Mouse (Mus musculus): ENCODE measurements at regions not wholly inside any gene's neighbourhood (a gene's known extent, or its start where the extent isn't known, plus 50 kb on each side); places are given as distances from the start of the nearest gene placed in this dataset.

DNA sequence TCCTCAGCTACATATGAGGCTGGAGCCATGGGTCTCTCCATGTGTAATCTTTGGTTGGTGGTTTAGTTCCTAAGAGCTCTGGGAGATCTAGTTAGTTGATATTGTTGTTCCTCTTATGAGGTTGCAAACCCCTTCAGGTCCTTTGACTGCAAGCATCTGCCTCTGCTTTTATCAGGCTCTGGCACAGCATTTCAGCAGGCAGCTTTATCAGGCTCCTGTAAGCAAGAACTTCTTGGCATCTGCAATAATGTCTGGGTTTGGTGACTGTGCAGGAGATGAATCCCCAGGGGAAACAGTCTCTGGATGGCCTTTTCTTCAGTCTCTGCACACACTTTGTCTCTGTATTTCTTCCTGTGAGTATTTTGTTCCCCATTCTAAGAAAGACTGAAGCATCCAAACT, 1175.7 kb downstream of the Tbl1xr1 start:
- no peak for ATAC-seq (ENCODE audit: low FRiP score)

DNA sequence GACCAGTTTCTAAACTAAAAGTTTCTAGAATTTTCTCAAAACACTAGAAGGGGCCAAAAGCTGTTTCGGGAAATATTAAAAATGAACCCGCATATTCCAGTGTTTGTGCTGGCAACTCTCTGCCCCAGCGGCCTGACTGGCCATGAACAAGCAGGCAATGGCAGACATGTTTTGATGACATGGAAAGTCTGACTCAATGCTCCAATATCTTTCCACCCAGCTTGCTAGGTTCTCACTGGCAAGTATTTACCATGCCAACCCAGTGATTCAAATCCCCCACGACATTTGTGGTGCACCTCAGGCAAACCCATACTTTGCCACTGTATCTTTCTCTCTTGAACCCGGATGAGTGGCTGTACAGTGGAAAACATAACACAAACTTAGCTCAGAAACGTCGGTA, 1222.4 kb downstream of the Tbl1xr1 start:
- WGBS: 93% methylated on average over 7 of the region's 7 CpGs
- H3K4me2 ChIP-seq (replicated peaks): no peak overlapping the region
- H3K9me3 ChIP-seq (ENCODE audit: control insufficient read depth, low read length): no peaks in the 10 kb centered on the region
- no peaks in the 10 kb centered on the region for H3K36me3 ChIP-seq (replicated peaks; ENCODE audit: control insufficient read depth, insufficient read depth)
- DNase-seq (ENCODE audit: low spot score): peak; percentile 1
- H3K27ac ChIP-seq: no peak overlapping the region
- H3K9ac ChIP-seq: no peak overlapping the region
- no peak for ATAC-seq (ENCODE audit: low FRiP score)
- no peaks in the 10 kb centered on the region for H3K4me1 ChIP-seq (replicated peaks; ENCODE audit: control insufficient read depth, insufficient read depth, low read length)
- H3K27me3 ChIP-seq (ENCODE audit: control insufficient read depth, insufficient read depth, low read length): no peaks in the 10 kb centered on the region
- H3K4me3 ChIP-seq (replicated peaks; ENCODE audit: low read length): no peak overlapping the region

More for the DNA sequence above, 1175.7 kb downstream of the Tbl1xr1 start:
- H3K4me2 ChIP-seq (replicated peaks): no peak overlapping the region
- H3K4me3 ChIP-seq (replicated peaks; ENCODE audit: low read length): no peak overlapping the region
- H3K4me1 ChIP-seq (replicated peaks; ENCODE audit: control insufficient read depth, insufficient read depth, low read length): no peaks in the 10 kb centered on the region
- no peak for DNase-seq (ENCODE audit: low spot score)
- H3K27ac ChIP-seq: no peak overlapping the region
- H3K27me3 ChIP-seq (ENCODE audit: control insufficient read depth, insufficient read depth, low read length): no peaks in the 10 kb centered on the region
- H3K36me3 ChIP-seq (replicated peaks; ENCODE audit: control insufficient read depth, insufficient read depth): no peaks in the 10 kb centered on the region
- H3K9ac ChIP-seq: no peak overlapping the region
- H3K9me3 ChIP-seq (ENCODE audit: control insufficient read depth, low read length): no peaks in the 10 kb centered on the region

- Histone ChIP-seq H3K27ac (no peak overlapping the region), H3K4me2 (replicated peaks) (no peak overlapping the region), H3K36me3 (replicated peaks; ENCODE audit: control insufficient read depth, insufficient read depth) (no peaks in the 10 kb centered on the region), H3K9ac (no peak overlapping the region), H3K27me3 (ENCODE audit: control insufficient read depth, insufficient read depth, low read length) (no peaks in the 10 kb centered on the region), H3K4me3 (replicated peaks; ENCODE audit: low read length) (no peak overlapping the region), H3K9me3 (ENCODE audit: control insufficient read depth, low read length) (no peaks in the 10 kb centered on the region), H3K4me1 (replicated peaks; ENCODE audit: control insufficient read depth, insufficient read depth, low read length) (no peaks in the 10 kb centered on the region)
- WGBS: 70% methylated on average over 2 of the region's 2 CpGs
- DNase-seq (ENCODE audit: low spot score) (peak; percentile 10), ATAC-seq (ENCODE audit: low FRiP score) (no peak)
These were observed 1257.8 kb downstream of the Tbl1xr1 start for GRCm38 (mm10) chr3:23334216-23334615.

- Histone ChIP-seq H3K9me3 (ENCODE audit: control insufficient read depth, low read length) (no peaks in the 10 kb centered on the region), H3K27me3 (ENCODE audit: control insufficient read depth, insufficient read depth, low read length) (no peaks in the 10 kb centered on the region), H3K36me3 (replicated peaks; ENCODE audit: control insufficient read depth, insufficient read depth) (no peaks in the 10 kb centered on the region), H3K4me3 (replicated peaks; ENCODE audit: low read length) (no peak overlapping the region), H3K4me2 (replicated peaks) (no peak overlapping the region), H3K27ac (no peak overlapping the region), H3K9ac (no peak overlapping the region), H3K4me1 (replicated peaks; ENCODE audit: control insufficient read depth, insufficient read depth, low read length) (no peaks in the 10 kb centered on the region)
- DNase-seq (ENCODE audit: low spot score) (no peak), ATAC-seq (ENCODE audit: low FRiP score) (no peak)
These were observed 1258.5 kb downstream of the Tbl1xr1 start for GRCm38 (mm10) chr3:23334958-23335357.

DNA sequence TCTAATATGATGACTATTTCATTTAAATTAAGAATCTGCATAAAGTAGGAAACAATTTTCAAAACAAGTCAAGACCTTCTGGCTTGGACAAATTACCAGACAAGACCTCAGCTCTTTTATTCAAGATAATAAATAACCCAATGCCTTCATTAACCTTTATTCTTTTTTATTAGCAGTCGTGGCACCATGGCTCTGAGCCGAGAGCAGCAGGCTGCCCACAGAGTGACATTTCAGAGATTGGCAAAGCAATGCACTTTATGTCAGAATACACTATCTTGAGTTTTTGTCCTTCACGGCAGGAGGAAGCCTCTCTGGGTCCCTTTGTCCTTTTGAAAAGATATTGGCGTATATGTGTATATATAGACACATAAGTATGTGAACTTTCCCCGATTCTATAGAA, 1297.9 kb downstream of the Tbl1xr1 start:
- WGBS: 56% methylated on average over 5 of the region's 5 CpGs
- ATAC-seq (ENCODE audit: low FRiP score) (no peak), DNase-seq (ENCODE audit: low spot score) (no peak)
- Histone ChIP-seq H3K4me2 (replicated peaks) (no peak overlapping the region), H3K9ac (no peak overlapping the region), H3K27me3 (ENCODE audit: control insufficient read depth, insufficient read depth, low read length) (no peaks in the 10 kb centered on the region), H3K9me3 (ENCODE audit: control insufficient read depth, low read length) (no peaks in the 10 kb centered on the region), H3K27ac (no peak overlapping the region), H3K36me3 (replicated peaks; ENCODE audit: control insufficient read depth, insufficient read depth) (no peaks in the 10 kb centered on the region), H3K4me3 (replicated peaks; ENCODE audit: low read length) (no peak overlapping the region), H3K4me1 (replicated peaks; ENCODE audit: control insufficient read depth, insufficient read depth, low read length) (no peaks in the 10 kb centered on the region)

DNA sequence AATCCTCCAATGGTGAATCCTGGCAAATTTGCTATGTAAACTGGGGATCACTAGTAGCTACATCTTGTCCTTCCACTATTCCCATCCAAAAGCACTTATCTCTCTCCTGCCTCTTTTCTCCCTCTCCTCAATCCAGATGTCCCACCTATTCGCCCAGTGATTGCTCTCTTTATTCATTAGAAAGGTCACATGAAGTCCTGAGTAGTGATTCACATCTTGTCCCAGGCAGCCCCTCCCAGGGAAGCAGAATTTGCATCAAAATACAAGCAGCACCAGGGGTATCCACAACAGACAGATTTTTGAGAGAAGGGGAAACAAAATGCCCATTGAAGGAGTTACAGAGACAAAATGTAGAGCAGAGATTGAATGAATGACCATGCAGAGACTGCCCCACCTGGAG, 1328.4 kb downstream of the Tbl1xr1 start:
- WGBS: 52% methylated on average over 1 of the region's 1 CpGs
- DNase-seq (ENCODE audit: low spot score) (no peak), ATAC-seq (ENCODE audit: low FRiP score) (no peak)
- no peaks in the 10 kb centered on the region for H3K27me3 ChIP-seq (ENCODE audit: control insufficient read depth, insufficient read depth, low read length)
- no peak overlapping the region for H3K4me2 ChIP-seq (replicated peaks)
- no peak overlapping the region for H3K27ac ChIP-seq
- H3K9me3 ChIP-seq (ENCODE audit: control insufficient read depth, low read length): no peaks in the 10 kb centered on the region
- H3K4me3 ChIP-seq (replicated peaks; ENCODE audit: low read length): no peak overlapping the region
- no peak overlapping the region for H3K9ac ChIP-seq
- no peaks in the 10 kb centered on the region for H3K36me3 ChIP-seq (replicated peaks; ENCODE audit: control insufficient read depth, insufficient read depth)
- H3K4me1 ChIP-seq (replicated peaks; ENCODE audit: control insufficient read depth, insufficient read depth, low read length): no peaks in the 10 kb centered on the region

- DNase-seq (ENCODE audit: low spot score): no peak
- H3K9me3 ChIP-seq (ENCODE audit: control insufficient read depth, low read length): no peaks in the 10 kb centered on the region
These were observed 1333.0 kb downstream of the Tbl1xr1 start for GRCm38 (mm10) chr3:23409431-23409830.

DNA sequence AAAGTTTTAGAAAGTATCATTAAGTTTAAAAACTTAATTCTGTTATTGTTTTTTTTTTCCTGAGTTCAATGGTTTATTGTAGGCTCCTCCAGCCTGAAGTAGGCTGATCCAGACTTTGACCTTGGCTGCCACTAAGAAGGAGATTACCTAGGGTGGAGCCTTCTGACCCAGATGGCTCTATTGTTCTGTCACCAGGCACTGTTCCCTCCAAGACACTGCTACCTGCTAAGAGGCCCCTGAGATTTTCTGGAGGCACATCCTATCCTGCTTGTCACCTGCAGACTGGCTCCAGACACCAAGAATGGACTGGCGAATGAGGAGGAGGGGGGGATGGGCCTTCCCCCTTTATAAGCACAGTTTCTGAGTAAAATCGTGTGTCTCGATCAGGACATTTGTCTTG, 1350.5 kb downstream of the Tbl1xr1 start:
- ATAC-seq (ENCODE audit: low FRiP score) (no peak), DNase-seq (ENCODE audit: low spot score) (no peak)
- Histone ChIP-seq H3K4me2 (replicated peaks) (no peak overlapping the region), H3K9me3 (ENCODE audit: control insufficient read depth, low read length) (no peaks in the 10 kb centered on the region), H3K4me3 (replicated peaks; ENCODE audit: low read length) (no peak overlapping the region), H3K9ac (no peak overlapping the region), H3K27ac (no peak overlapping the region), H3K27me3 (ENCODE audit: control insufficient read depth, insufficient read depth, low read length) (no peaks in the 10 kb centered on the region), H3K36me3 (replicated peaks; ENCODE audit: control insufficient read depth, insufficient read depth) (no peaks in the 10 kb centered on the region), H3K4me1 (replicated peaks; ENCODE audit: control insufficient read depth, insufficient read depth, low read length) (no peaks in the 10 kb centered on the region)
- 78% methylated on average over 3 of the region's 3 CpGs for WGBS

More at GRCm38 (mm10) chr3:23409431-23409830, 1333.0 kb downstream of the Tbl1xr1 start:
- no peak for ATAC-seq (ENCODE audit: low FRiP score)
- Histone ChIP-seq H3K4me2 (replicated peaks) (no peak overlapping the region), H3K4me1 (replicated peaks; ENCODE audit: control insufficient read depth, insufficient read depth, low read length) (no peaks in the 10 kb centered on the region), H3K36me3 (replicated peaks; ENCODE audit: control insufficient read depth, insufficient read depth) (no peaks in the 10 kb centered on the region), H3K4me3 (replicated peaks; ENCODE audit: low read length) (no peak overlapping the region), H3K9ac (no peak overlapping the region), H3K27me3 (ENCODE audit: control insufficient read depth, insufficient read depth, low read length) (no peaks in the 10 kb centered on the region), H3K27ac (no peak overlapping the region)

DNA sequence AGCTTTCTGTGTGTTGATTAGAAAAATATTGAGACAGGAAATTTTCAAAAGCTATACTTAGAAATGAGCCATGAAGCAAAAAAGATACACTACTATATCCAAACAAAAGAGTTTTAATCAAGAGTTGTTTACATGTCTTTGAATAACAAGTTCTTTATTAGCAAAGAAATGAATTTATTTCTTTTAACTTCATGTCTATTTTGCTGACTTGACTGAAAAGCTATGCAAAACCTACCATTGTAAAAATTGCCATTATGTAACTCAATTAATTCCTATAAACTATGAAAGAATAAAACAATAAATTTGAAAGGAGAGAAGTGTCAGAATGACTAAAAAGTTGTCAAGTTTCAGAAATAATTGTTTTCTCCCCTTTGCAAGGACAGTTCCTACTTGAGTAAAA, 1358.6 kb downstream of the Tbl1xr1 start:
- H3K4me3 ChIP-seq (replicated peaks; ENCODE audit: low read length): no peak overlapping the region
- H3K27me3 ChIP-seq (ENCODE audit: control insufficient read depth, insufficient read depth, low read length): no peaks in the 10 kb centered on the region
- no peak overlapping the region for H3K9ac ChIP-seq
- no peaks in the 10 kb centered on the region for H3K9me3 ChIP-seq (ENCODE audit: control insufficient read depth, low read length)
- no peaks in the 10 kb centered on the region for H3K36me3 ChIP-seq (replicated peaks; ENCODE audit: control insufficient read depth, insufficient read depth)
- no peak overlapping the region for H3K4me2 ChIP-seq (replicated peaks)
- no peak for DNase-seq (ENCODE audit: low spot score)
- H3K4me1 ChIP-seq (replicated peaks; ENCODE audit: control insufficient read depth, insufficient read depth, low read length): no peaks in the 10 kb centered on the region
- no peak overlapping the region for H3K27ac ChIP-seq
- ATAC-seq (ENCODE audit: low FRiP score): no peak

GRCm38 (mm10) chr3:23457720-23458119, 1381.3 kb downstream of the Tbl1xr1 start:
- ATAC-seq (ENCODE audit: low FRiP score) (no peak), DNase-seq (ENCODE audit: low spot score) (no peak)

More at GRCm38 (mm10) chr3:23457720-23458119, 1381.3 kb downstream of the Tbl1xr1 start:
- Histone ChIP-seq H3K4me3 (replicated peaks; ENCODE audit: low read length) (no peak overlapping the region), H3K9ac (no peak overlapping the region), H3K4me1 (replicated peaks; ENCODE audit: control insufficient read depth, insufficient read depth, low read length) (no peaks in the 10 kb centered on the region), H3K4me2 (replicated peaks) (no peak overlapping the region), H3K9me3 (ENCODE audit: control insufficient read depth, low read length) (no peaks in the 10 kb centered on the region), H3K27me3 (ENCODE audit: control insufficient read depth, insufficient read depth, low read length) (no peaks in the 10 kb centered on the region), H3K27ac (no peak overlapping the region; the same call in 1 of the 2 replicates), H3K36me3 (replicated peaks; ENCODE audit: control insufficient read depth, insufficient read depth) (no peaks in the 10 kb centered on the region)
- WGBS: 31% methylated on average over 1 of the region's 1 CpGs

All from hindbrain, embryonic 14.5 days (tissue).